Mouse (Mus musculus) gastrocnemius, postnatal 10 days (tissue): ENCODE measurements around the gene Exoc3l4. TPM values are rescaled to one million over a fixed set of nuclear protein-coding genes. Genes with fewer than 3 reads are reported as not detected.

Source experiments
- DNase-seq: peaks from one replicate; pipeline ENCODE4 v3.0.0; 2021; ENCODE audit warnings: mixed read lengths
- long read RNA-seq, 2 experiments: library from polyadenylated mRNA; stranded (forward); transcript quantifications; one replicate each; pipeline ENCODE4 v2.0.0; 2021
- total RNA-seq, 2 experiments: library from RNA; stranded (reverse); gene quantifications; 2 replicates each; pipeline ENCODE4 v1.2.3; 2021

Gene Exoc3l4
- total RNA-seq, result 10 to 100 TPM; 20.3 to 26.0 TPM
- long read RNA-seq, experiment 1, transcript Exoc3l4-211 (2 exons, 774 nt), result major isoform, 15 of 23 reads
- long read RNA-seq, experiment 1, partial matches to known transcripts, result 1 of 23 reads
- long read RNA-seq, experiment 1, other reads (novel, unspliced or antisense), result 7 of 23 reads
- long read RNA-seq, experiment 2, transcript Exoc3l4-211 (2 exons, 774 nt), result major isoform, 12 of 17 reads
- long read RNA-seq, experiment 2, partial matches to known transcripts, result 0 of 17 reads
- long read RNA-seq, experiment 2, other reads (novel, unspliced or antisense), result 4 of 17 reads

- DNase-seq, result no peak
Measured at GRCm38 (mm10) chr12:111416921-111417779, at the start of gene Exoc3l4. Gene Exoc3l4 (plus strand): TSS chr12:111417017.

GRCm38 (mm10) chr12:111367065-111367464, 49.8 kb upstream of the Exoc3l4 start:
- DNase-seq, result no peak

- no peak for DNase-seq
Measured at GRCm38 (mm10) chr12:111370249-111370648, 46.6 kb upstream of the Exoc3l4 start.

- DNase-seq, result no peak
Measured at GRCm38 (mm10) chr12:111371905-111372304, 44.9 kb upstream of the Exoc3l4 start.

GRCm38 (mm10) chr12:111373411-111373810, 43.4 kb upstream of the Exoc3l4 start:
- DNase-seq, result no peak

- no peak for DNase-seq
Measured at GRCm38 (mm10) chr12:111374727-111375126, 42.1 kb upstream of the Exoc3l4 start.

- DNase-seq, result no peak
Measured at GRCm38 (mm10) chr12:111375559-111375958, 41.3 kb upstream of the Exoc3l4 start.

- no peak for DNase-seq
Measured at GRCm38 (mm10) chr12:111376053-111376452, 40.8 kb upstream of the Exoc3l4 start.

GRCm38 (mm10) chr12:111376826-111377331, 39.9 kb upstream of the Exoc3l4 start:
- DNase-seq, result peak; percentile 65

- DNase-seq, result peak; percentile 91
Measured at GRCm38 (mm10) chr12:111377376-111377973, 39.3 kb upstream of the Exoc3l4 start, which contains the start of gene Cdc42bpb. Gene Cdc42bpb (minus strand): TSS chr12:111377718.

- no peak for DNase-seq
Measured at GRCm38 (mm10) chr12:111377986-111378490, 38.8 kb upstream of the Exoc3l4 start.

- DNase-seq, result no peak
Measured at GRCm38 (mm10) chr12:111378812-111379211, 38.0 kb upstream of the Exoc3l4 start.

GRCm38 (mm10) chr12:111385883-111386641, 30.8 kb upstream of the Exoc3l4 start:
- DNase-seq, result no peak

- no peak for DNase-seq
Measured at GRCm38 (mm10) chr12:111386642-111387120, 30.1 kb upstream of the Exoc3l4 start.

GRCm38 (mm10) chr12:111387146-111387545, 29.7 kb upstream of the Exoc3l4 start:
- no peak for DNase-seq

GRCm38 (mm10) chr12:111394008-111394407, 22.8 kb upstream of the Exoc3l4 start:
- no peak for DNase-seq

- DNase-seq, result no peak
Measured at GRCm38 (mm10) chr12:111396997-111397396, 19.8 kb upstream of the Exoc3l4 start.

GRCm38 (mm10) chr12:111401454-111402184, 15.2 kb upstream of the Exoc3l4 start:
- DNase-seq, result peak; percentile 81

GRCm38 (mm10) chr12:111404880-111405279, 11.9 kb upstream of the Exoc3l4 start:
- DNase-seq, result no peak

- DNase-seq, result no peak
Measured at GRCm38 (mm10) chr12:111406622-111407021, 10.2 kb upstream of the Exoc3l4 start, which contains the start of gene Lbhd2. Gene Lbhd2 (plus strand): TSS chr12:111406809.

- DNase-seq, result no peak
Measured at GRCm38 (mm10) chr12:111409583-111409982, 7.2 kb upstream of the Exoc3l4 start.
